9 mouse cellular contexts compared by ENCODE assay signal in genomic region chr4:52958693-52959092, GRCm38 (mm10). TPM values are rescaled to one million over a fixed set of nuclear protein-coding genes. Genes with fewer than 3 reads are reported as not detected.
DNase-seq lines count a peak whose midpoint lies in the region.
"Had no signal": no experiment of that assay in that cellular context is flagged by ENCODE, and none has a peak within 500 bp of the region (broad histone marks: within the 10 kb centered on the region; RNA-seq: fewer than 3 reads in every experiment).

No protein-coding gene starts in this region.

- DNase-seq in thymus, postnatal 0 days (ENCODE audit: low spot score) = peak; percentile 5
- no peak for DNase-seq in thymus, adult 18-20 months
- peak; percentile 13 for DNase-seq in cerebellum, adult 11-12 months
- peak; percentile 16 for DNase-seq in forelimb bud, embryonic 11.5 days (ENCODE audit: low read depth, low spot score)
- peak; percentile 31 to 43 for DNase-seq in layer of hippocampus, postnatal 14 days (ENCODE audit: low spot score in 2 of 2)
- DNase-seq in mesoderm, embryonic 11.5 days (ENCODE audit: low read depth, low spot score) = peak; percentile 22
- no peak for DNase-seq in gastrocnemius, adult 8-10 months (ENCODE audit: low spot score in 2 of 2)
- DNase-seq in heart, adult 11 months = no peak

RNA-seq across cellular contexts. Expression of gene Olfr270, which starts 5.7 kb away (rescaled TPM):
- polyA plus RNA-seq in thymus, postnatal 0 days (2015; fragmentation: Nextera tagmentation; extraction: Ambion mirVana) = not detected in 2 replicates
- not detected for total RNA-seq in layer of hippocampus, postnatal 14 days (2021)
- not detected for total RNA-seq in gastrocnemius, adult 8-10 months (2022)
- total RNA-seq: neutrophil, adult 5-6 weeks had no signal

RNA-seq across cellular contexts. Expression of gene Nipsnap3a, which starts 30.4 kb away (rescaled TPM):
- not detected in 2 replicates for polyA plus RNA-seq in thymus, postnatal 0 days (2015; fragmentation: Nextera tagmentation; extraction: Ambion mirVana)
- total RNA-seq in layer of hippocampus, postnatal 14 days (2021) = not detected
- total RNA-seq in gastrocnemius, adult 8-10 months (2022) = not detected
- total RNA-seq: neutrophil, adult 5-6 weeks had no signal

RNA-seq across cellular contexts. Expression of gene Olfr272, which starts 39.7 kb away (rescaled TPM):
- not detected in 2 replicates for polyA plus RNA-seq in thymus, postnatal 0 days (2015; fragmentation: Nextera tagmentation; extraction: Ambion mirVana)
- not detected for total RNA-seq in layer of hippocampus, postnatal 14 days (2021)
- not detected for total RNA-seq in gastrocnemius, adult 8-10 months (2022)
- total RNA-seq: neutrophil, adult 5-6 weeks had no signal

RNA-seq across cellular contexts. Expression of gene Nipsnap3b, which starts 53.0 kb away (rescaled TPM):
- 70.1 and 71.6 TPM in 2 replicates for polyA plus RNA-seq in thymus, postnatal 0 days (2015; fragmentation: Nextera tagmentation; extraction: Ambion mirVana)
- 10 to 100 TPM; 15.0 to 19.5 TPM for total RNA-seq in layer of hippocampus, postnatal 14 days (2021)
- 1 to 10 TPM; 1.3 to 2.0 (median 1.8) TPM for total RNA-seq in gastrocnemius, adult 8-10 months (2022)

Comparison
In these comparisons a context has a peak if more than half of its experiments do, and no peak if none do; other contexts are left out.
1. DNase-seq: peak in thymus, postnatal 0 days (single experiment), cerebellum, adult 11-12 months (single experiment), forelimb bud, embryonic 11.5 days (single experiment), layer of hippocampus, postnatal 14 days (2 of 2) and mesoderm, embryonic 11.5 days (single experiment); none in thymus, adult 18-20 months (0 of 2), gastrocnemius, adult 8-10 months (0 of 2) and heart, adult 11 months (single experiment).